Mouse (Mus musculus): ENCODE measurements around the gene Ugt2b38. TPM values are rescaled to one million over a fixed set of nuclear protein-coding genes. Genes with fewer than 3 reads are reported as not detected.
"Not testable (repeated sequence)": the region's sequence is repeated elsewhere in the genome, so short reads cannot be mapped to it uniquely, and the experiment has no call there.

The Ugt2b38 gene
- not detected in 2 replicates for polyA plus RNA-seq (2012; rRNA removed)

DNA sequence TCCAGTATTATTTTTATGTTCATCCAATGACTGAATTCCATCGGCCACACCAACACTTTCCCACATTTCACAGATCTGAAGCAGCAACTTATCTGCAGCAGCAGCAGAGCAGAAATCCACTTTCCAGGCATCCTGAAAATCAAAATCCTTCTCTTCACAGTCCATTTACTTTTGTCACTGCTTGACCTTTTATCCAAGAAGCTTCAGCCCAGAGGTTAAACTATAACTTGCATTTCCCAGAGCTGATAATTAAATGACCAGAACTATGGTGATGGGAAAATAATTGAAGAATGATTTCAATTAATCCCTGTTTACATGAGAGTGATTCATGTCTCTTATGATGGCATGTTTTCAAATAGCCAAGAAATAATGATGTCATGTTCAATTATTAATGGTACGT, at the start of gene Ugt2b38:
TSS of gene Ugt2b38 (minus strand) at position 163 of the 400 bp plus-strand sequence.
- H3K4me3 ChIP-seq (ENCODE audit: insufficient read depth, low read length); H3K4me1 ChIP-seq (ENCODE audit: control insufficient read depth, insufficient read depth, low read length); H3K27ac ChIP-seq (ENCODE audit: insufficient read depth, low read length): not testable (repeated sequence)

DNA sequence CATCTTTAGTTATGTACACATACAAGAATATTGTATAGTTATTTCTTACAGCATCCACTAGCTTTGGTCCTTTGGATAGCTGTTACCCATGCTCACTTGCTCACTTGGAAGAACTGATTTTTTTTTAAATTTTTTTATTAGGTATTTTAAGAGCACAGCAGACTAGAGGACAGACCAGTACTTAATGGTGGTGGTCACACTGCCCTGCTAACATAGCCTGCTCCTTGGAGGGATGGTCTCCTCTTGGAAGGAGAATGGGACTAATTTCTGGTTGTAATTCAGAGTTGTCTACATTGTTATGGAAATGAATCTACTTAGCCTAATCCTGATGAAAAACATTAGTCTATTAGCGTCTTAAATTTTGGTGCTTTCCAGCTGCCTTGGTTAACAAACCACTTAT, 34.8 kb upstream of the Ugt2b38 start:
- Histone ChIP-seq H3K4me1 (ENCODE audit: control insufficient read depth, insufficient read depth, low read length) (no peaks in the 10 kb centered on the region), H3K4me3 (ENCODE audit: insufficient read depth, low read length) (no peak overlapping the region), H3K27ac (ENCODE audit: insufficient read depth, low read length) (no peak overlapping the region)
- TF ChIP-seq CTCF (IDR thresholded peaks at IDR 0.05; ENCODE audit: extremely low read depth, insufficient read depth, low read length): no peak
- TF ChIP-seq POLR2A (IDR thresholded peaks at IDR 0.05; ENCODE audit: extremely low read depth, insufficient read depth, low read length): no peak

DNA sequence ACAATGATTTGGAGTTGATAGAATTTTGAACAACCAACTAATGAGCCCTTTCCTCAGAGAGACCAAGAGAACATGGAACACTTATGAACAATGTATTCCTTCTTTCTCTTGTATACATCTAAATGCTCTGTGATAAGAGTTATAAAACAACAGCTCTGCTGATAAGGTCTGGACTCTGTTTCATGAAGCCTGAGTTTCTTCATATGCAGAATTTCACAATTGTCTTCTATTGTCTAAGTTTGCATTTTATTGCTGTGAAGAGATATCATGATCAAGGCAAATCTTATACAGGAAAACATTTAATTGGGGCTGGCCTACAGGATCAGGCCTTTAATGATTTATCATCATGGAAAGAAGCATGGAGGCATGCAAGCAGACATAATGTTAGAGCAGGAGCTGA, 33.7 kb upstream of the Ugt2b38 start:
- TF ChIP-seq CTCF (IDR thresholded peaks at IDR 0.05; ENCODE audit: extremely low read depth, insufficient read depth, low read length) (no peak), POLR2A (IDR thresholded peaks at IDR 0.05; ENCODE audit: extremely low read depth, insufficient read depth, low read length) (no peak)
- Histone ChIP-seq H3K4me1 (ENCODE audit: control insufficient read depth, insufficient read depth, low read length) (no peaks in the 10 kb centered on the region), H3K27ac (ENCODE audit: insufficient read depth, low read length) (no peak overlapping the region), H3K4me3 (ENCODE audit: insufficient read depth, low read length) (no peak overlapping the region)

DNA sequence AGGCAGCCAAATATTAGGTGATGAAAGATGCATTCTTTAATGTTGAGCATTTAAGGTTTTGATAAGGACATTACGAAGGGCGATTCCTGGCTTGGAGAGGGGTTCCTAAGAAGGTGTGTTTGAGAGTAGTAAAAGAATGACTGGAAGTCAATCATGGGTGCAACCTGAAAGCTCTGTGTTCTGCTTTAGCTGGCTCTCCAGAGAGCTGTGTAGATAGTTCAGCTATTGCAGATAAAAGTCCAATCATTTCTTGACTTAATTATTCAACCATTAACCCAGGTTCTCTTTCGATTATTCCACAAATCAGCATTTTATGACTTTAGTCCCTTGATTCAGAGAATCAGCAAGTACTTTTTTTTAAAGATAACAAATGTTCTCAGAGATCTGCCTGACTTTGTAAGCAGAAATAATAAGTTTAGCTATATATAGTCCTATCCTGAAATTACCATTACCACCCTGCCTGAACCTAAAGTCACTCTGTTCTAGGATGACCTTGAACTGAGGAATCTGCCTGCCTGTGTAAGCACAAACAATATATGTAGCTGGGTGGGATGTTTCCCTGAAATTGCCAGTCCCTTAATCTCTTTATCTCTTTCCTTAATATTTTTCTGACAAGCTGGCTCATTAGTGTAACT, 32.3 kb upstream of the Ugt2b38 start:
- Histone ChIP-seq H3K27ac (ENCODE audit: insufficient read depth, low read length) (no peak overlapping the region), H3K4me3 (ENCODE audit: insufficient read depth, low read length) (no peak overlapping the region), H3K4me1 (ENCODE audit: control insufficient read depth, insufficient read depth, low read length) (no peaks in the 10 kb centered on the region)
- TF ChIP-seq CTCF (IDR thresholded peaks at IDR 0.05; ENCODE audit: extremely low read depth, insufficient read depth, low read length) (no peak), POLR2A (IDR thresholded peaks at IDR 0.05; ENCODE audit: extremely low read depth, insufficient read depth, low read length) (no peak)

DNA sequence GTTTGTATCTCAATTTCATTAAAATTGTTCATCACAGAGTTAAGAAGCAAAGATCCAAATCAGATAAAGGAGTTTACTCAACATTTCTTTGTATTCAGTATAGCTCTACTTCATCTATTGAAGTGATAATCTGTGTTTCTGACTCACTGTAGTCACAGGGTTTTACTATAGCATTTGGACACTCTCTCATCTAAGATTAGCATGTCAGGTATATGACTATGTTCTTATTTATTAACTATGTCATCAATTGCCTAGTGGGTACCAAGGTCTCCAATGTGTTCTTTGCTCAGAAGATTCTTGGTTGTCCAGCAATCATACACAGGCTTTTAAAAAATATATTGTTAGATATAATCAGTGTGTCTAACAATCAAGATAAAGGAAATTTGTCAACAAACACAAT, 31.5 kb upstream of the Ugt2b38 start:
- Histone ChIP-seq H3K4me1 (ENCODE audit: control insufficient read depth, insufficient read depth, low read length) (no peaks in the 10 kb centered on the region), H3K27ac (ENCODE audit: insufficient read depth, low read length) (no peak overlapping the region)
- TF ChIP-seq POLR2A (IDR thresholded peaks at IDR 0.05; ENCODE audit: extremely low read depth, insufficient read depth, low read length) (no peak), CTCF (IDR thresholded peaks at IDR 0.05; ENCODE audit: extremely low read depth, insufficient read depth, low read length) (no peak)

DNA sequence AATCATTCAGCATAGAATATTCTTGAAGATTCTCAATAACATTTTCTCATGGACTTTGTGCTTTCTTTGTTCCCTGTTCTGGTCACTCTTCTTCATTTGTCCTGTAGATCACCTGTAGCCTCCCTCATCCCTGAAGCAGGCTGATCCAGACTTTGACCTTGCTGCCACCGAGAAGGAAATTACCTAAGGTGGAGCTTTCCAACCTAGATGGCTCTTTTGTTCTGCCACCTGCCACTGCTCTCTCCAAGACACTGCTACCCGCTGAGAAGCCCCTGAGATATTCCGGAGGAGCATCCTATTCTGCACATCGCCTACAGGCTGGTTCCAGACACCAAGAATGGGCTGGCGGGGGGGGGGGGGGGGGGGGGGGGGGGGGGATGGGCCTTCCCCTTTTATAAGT, 28.5 kb upstream of the Ugt2b38 start:
- not testable (repeated sequence) for H3K4me1 ChIP-seq (ENCODE audit: control insufficient read depth, insufficient read depth, low read length); H3K4me3 ChIP-seq (ENCODE audit: insufficient read depth, low read length); H3K27ac ChIP-seq (ENCODE audit: insufficient read depth, low read length)

More for the DNA sequence above, 31.5 kb upstream of the Ugt2b38 start:
- H3K4me3 ChIP-seq (ENCODE audit: insufficient read depth, low read length): no peak overlapping the region

DNA sequence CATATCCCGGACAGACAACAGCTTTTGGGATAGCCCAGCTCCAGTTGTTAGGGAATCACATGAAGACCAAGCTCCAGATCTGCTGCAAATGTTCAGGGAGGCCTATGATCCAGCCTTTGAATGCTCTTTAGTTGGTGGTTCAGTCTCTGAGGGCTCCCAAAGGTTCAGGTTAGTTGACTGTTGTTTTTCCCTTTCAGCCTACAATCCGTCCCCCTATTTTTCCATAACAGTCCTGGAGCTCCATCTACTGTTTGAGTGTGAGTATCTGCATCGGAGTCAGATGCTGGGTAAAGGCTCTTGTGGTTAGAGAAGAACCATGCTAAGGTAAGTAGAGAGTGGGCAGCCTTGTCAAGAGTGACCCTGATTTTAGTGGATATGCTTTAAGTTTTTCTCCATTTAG, 12.3 kb upstream of the Ugt2b38 start:
- no peak overlapping the region for H3K4me3 ChIP-seq (ENCODE audit: insufficient read depth, low read length)
- no peak for TF ChIP-seq POLR2A (IDR thresholded peaks at IDR 0.05; ENCODE audit: extremely low read depth, insufficient read depth, low read length)
- peak; percentile 28; the same call in 1 of the 2 replicates for TF ChIP-seq CTCF (IDR thresholded peaks at IDR 0.05; ENCODE audit: extremely low read depth, insufficient read depth, low read length)
- H3K4me1 ChIP-seq (ENCODE audit: control insufficient read depth, insufficient read depth, low read length): no peaks in the 10 kb centered on the region
- H3K27ac ChIP-seq (ENCODE audit: insufficient read depth, low read length): no peak overlapping the region

DNA sequence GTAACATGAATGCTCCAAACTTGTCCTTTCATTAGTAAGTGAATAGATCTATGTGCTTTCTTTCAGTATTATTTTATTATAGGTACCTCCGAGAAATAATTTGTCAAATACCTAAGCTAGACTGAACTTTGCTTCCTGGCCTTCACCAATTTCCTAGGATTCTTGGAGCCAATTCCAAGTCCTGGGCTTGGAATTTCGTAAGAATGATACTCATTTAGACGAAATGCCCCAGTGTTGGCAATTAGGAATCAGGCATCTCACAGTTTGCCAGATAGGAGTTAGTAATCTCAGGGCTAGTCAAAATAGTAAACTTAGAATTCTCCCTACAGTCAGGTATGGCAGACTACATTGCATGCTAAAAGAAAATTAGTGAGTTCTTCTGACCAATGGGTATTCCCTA, 1.7 kb upstream of the Ugt2b38 start:
- no peak overlapping the region for H3K27ac ChIP-seq (ENCODE audit: insufficient read depth, low read length)
- H3K4me3 ChIP-seq (ENCODE audit: insufficient read depth, low read length): no peak overlapping the region
- H3K4me1 ChIP-seq (ENCODE audit: control insufficient read depth, insufficient read depth, low read length): no peaks in the 10 kb centered on the region
- no peak for TF ChIP-seq POLR2A (IDR thresholded peaks at IDR 0.05; ENCODE audit: extremely low read depth, insufficient read depth, low read length)
- no peak for TF ChIP-seq CTCF (IDR thresholded peaks at IDR 0.05; ENCODE audit: extremely low read depth, insufficient read depth, low read length)

DNA sequence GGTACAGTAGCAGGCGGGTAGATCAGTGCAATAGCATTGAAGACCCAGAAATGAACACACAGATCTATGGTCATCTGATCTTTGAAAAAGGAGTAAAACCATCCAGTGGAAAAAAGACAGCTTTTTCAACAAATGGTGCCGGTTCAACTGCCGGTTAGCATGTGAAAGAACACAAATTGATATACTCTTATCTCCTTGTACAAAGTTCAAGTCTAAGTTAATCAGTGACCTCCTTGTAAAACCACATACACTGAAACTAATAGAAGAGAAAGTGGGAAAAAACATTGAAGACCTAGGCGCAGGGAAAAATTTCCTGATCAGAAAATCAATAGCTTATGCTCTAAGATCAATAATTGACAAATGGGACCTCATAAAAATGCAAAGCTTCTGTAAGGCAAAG, 27.0 kb downstream of the Ugt2b38 start:
- TF ChIP-seq CTCF (IDR thresholded peaks at IDR 0.05; ENCODE audit: extremely low read depth, insufficient read depth, low read length) (no peak), POLR2A (IDR thresholded peaks at IDR 0.05; ENCODE audit: extremely low read depth, insufficient read depth, low read length) (no peak)
- no peak overlapping the region for H3K27ac ChIP-seq (ENCODE audit: insufficient read depth, low read length)
- no peak overlapping the region for H3K4me3 ChIP-seq (ENCODE audit: insufficient read depth, low read length)
- no peaks in the 10 kb centered on the region for H3K4me1 ChIP-seq (ENCODE audit: control insufficient read depth, insufficient read depth, low read length)

DNA sequence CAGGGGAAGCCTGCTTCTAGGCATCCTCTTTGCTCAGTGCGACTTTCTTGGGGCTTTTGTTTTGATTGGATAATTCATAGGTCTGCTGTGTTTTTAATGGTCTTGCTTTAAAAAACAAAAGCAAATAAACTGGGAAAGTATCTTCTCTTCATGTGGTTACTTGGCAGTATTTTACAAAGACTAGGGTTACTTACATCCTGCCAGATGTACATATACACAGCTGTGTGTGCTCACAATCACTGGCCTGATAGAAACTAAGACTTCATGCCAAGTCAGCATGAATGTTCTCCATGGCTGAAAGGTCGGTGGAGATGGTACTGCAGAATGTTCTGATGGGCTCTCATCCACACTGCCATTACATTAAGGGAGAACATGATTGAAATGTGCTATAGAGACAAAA, 33.2 kb downstream of the Ugt2b38 start:
- no peak for TF ChIP-seq CTCF (IDR thresholded peaks at IDR 0.05; ENCODE audit: extremely low read depth, insufficient read depth, low read length)
- TF ChIP-seq POLR2A (IDR thresholded peaks at IDR 0.05; ENCODE audit: extremely low read depth, insufficient read depth, low read length): no peak

DNA sequence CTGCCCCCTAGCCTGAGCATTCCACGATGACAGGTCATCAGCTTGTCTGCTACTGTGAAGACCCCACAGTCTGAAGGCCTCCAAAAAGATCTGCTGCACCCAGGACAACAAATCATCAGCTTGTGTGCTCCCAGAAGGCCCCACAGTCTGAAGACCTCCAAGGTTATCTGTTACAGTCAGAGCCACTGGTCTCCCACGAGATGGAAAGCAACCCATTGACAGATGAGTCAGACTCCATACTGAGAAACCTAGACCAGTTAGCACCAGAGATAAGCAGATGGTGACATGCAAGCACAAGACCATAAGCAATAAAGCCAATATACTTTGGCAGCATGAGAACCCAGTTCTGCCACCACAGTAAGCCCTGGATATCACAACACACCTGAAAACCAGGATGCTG, 43.8 kb downstream of the Ugt2b38 start:
- H3K27ac ChIP-seq (ENCODE audit: insufficient read depth, low read length): no peak overlapping the region
- H3K4me1 ChIP-seq (ENCODE audit: control insufficient read depth, insufficient read depth, low read length): no peaks in the 10 kb centered on the region
- no peak overlapping the region for H3K4me3 ChIP-seq (ENCODE audit: insufficient read depth, low read length)
- TF ChIP-seq POLR2A (IDR thresholded peaks at IDR 0.05; ENCODE audit: extremely low read depth, insufficient read depth, low read length): no peak

More for the DNA sequence above, 33.2 kb downstream of the Ugt2b38 start:
- Histone ChIP-seq H3K4me1 (ENCODE audit: control insufficient read depth, insufficient read depth, low read length) (no peaks in the 10 kb centered on the region), H3K27ac (ENCODE audit: insufficient read depth, low read length) (no peak overlapping the region), H3K4me3 (ENCODE audit: insufficient read depth, low read length) (no peak overlapping the region)

Measured in cortical plate, adult 2 months (tissue).